Mouse (Mus musculus): ENCODE measurements around the gene Ndufa1. TPM values are rescaled to one million over a fixed set of nuclear protein-coding genes. Genes with fewer than 3 reads are reported as not detected.
"Not testable (repeated sequence)": the region's sequence is repeated elsewhere in the genome, so short reads cannot be mapped to it uniquely, and the experiment has no call there.

Gene Ndufa1
- polyA plus RNA-seq, 1 experiment: 150 TPM

DNA sequence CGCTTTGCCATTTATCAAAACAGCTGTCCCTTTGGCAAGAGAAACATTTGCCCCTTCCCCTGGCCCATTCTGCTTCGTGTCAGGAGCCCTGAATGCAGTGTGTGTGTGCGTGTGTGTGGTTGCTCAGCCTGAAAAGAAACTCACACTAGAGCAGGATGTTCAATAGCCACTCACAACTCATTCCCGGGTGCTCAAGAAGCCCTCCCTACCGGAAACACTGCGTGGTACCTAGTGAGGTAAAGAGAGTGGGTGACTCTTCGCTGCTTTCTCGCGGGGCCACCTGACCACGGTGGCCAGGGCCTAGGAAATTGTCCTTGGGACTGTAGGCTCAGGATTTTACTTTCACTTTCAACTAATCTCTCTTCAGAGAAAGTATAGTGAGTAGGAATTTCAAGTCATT is 29.8 kb downstream of the Ndufa1 start:
- no peak overlapping the region for H3K27ac ChIP-seq (ENCODE audit: insufficient read depth, low read depth, low read length)
- no peak overlapping the region for H3K4me3 ChIP-seq (ENCODE audit: insufficient read depth, low read length)
- H3K4me1 ChIP-seq (ENCODE audit: control insufficient read depth, insufficient read depth, low read length): no peaks in the 10 kb centered on the region
- no peak for TF ChIP-seq POLR2A (IDR thresholded peaks at IDR 0.05; ENCODE audit: borderline replicate concordance, low read depth, low read length)
- no peak for TF ChIP-seq CTCF (IDR thresholded peaks at IDR 0.05; ENCODE audit: low read depth, low read length)

GRCm38 (mm10) chrX:37157839-37158238 is 33.1 kb downstream of the Ndufa1 start:
- H3K4me3 ChIP-seq (ENCODE audit: insufficient read depth, low read length): no peak overlapping the region
- no peak for TF ChIP-seq CTCF (IDR thresholded peaks at IDR 0.05; ENCODE audit: low read depth, low read length)
- TF ChIP-seq POLR2A (IDR thresholded peaks at IDR 0.05; ENCODE audit: borderline replicate concordance, low read depth, low read length): no peak
- no peak overlapping the region for H3K27ac ChIP-seq (ENCODE audit: insufficient read depth, low read depth, low read length)
- H3K4me1 ChIP-seq (ENCODE audit: control insufficient read depth, insufficient read depth, low read length): no peaks in the 10 kb centered on the region

DNA sequence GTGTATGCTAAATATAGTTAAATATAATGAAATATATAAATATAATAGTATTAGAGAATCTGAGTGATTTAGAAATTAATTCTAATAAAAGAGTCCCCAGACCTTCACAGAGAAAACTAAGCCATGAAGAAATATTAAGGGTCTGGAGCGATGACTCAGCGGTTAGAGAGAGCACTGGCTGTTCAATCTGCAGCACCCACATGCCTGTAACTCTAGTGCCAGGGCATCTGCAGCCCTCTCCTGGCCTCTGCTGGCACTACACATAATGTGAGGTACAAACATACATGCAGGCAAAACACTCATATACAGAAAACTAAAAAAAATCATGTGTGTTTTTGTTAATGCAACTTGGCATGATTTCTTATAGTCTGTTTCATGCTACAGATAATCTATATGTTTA is 46.0 kb downstream of the Ndufa1 start:
- no peaks in the 10 kb centered on the region for H3K4me1 ChIP-seq (ENCODE audit: control insufficient read depth, insufficient read depth, low read length)
- no peak overlapping the region for H3K27ac ChIP-seq (ENCODE audit: insufficient read depth, low read depth, low read length)
- TF ChIP-seq POLR2A (IDR thresholded peaks at IDR 0.05; ENCODE audit: borderline replicate concordance, low read depth, low read length) (no peak), CTCF (IDR thresholded peaks at IDR 0.05; ENCODE audit: low read depth, low read length) (no peak; the same call in 1 of the 2 replicates)
- H3K4me3 ChIP-seq (ENCODE audit: insufficient read depth, low read length): no peak overlapping the region

GRCm38 (mm10) chrX:37144498-37144897 is 46.5 kb downstream of the Ndufa1 start:
- H3K4me1 ChIP-seq (ENCODE audit: control insufficient read depth, insufficient read depth, low read length); H3K4me3 ChIP-seq (ENCODE audit: insufficient read depth, low read length); H3K27ac ChIP-seq (ENCODE audit: insufficient read depth, low read depth, low read length): not testable (repeated sequence)

DNA sequence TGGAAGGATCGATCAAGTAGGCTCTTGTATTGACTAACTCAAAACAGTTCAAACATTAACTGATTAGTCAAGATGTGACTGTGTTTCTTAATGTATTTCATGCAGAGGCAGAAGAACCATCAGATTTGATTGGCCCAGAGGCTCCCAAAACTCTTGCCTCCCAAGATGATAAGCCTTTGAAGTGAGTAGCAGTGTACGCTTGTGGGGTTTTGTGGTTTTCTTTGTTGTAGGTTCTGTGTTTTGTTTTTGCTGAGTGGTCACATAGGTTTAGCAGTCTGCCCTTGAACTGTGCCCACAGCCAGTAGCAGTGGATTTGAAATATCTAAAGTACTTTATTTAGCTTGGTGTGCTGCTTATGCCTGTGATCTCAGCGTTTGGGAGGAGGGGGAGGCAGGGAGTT is 49.2 kb downstream of the Ndufa1 start:
- Histone ChIP-seq H3K27ac (ENCODE audit: insufficient read depth, low read depth, low read length) (no peak overlapping the region), H3K4me3 (ENCODE audit: insufficient read depth, low read length) (no peak overlapping the region), H3K4me1 (ENCODE audit: control insufficient read depth, insufficient read depth, low read length) (no peaks in the 10 kb centered on the region)
- TF ChIP-seq CTCF (IDR thresholded peaks at IDR 0.05; ENCODE audit: low read depth, low read length) (no peak), POLR2A (IDR thresholded peaks at IDR 0.05; ENCODE audit: borderline replicate concordance, low read depth, low read length) (no peak)

Other genes starting within 250 kb of the Ndufa1 start
- gene Sept6, start 199.4 kb downstream of the Ndufa1 start, polyA plus RNA-seq (2012; ENCODE audit: insufficient read depth, insufficient read length, missing spikeins): 10.2 and 10.5 TPM in 2 replicates
- not detected in 2 replicates for gene Sowahd, start 142.3 kb downstream of the Ndufa1 start, polyA plus RNA-seq (2012; ENCODE audit: insufficient read depth, insufficient read length, missing spikeins)
- gene Rpl39, start 105.8 kb downstream of the Ndufa1 start, polyA plus RNA-seq (2012; ENCODE audit: insufficient read depth, insufficient read length, missing spikeins): 1,242 and 1,471 TPM in 2 replicates
- 27.6 and 35.0 TPM in 2 replicates for gene Upf3b, start 80.8 kb downstream of the Ndufa1 start, polyA plus RNA-seq (2012; ENCODE audit: insufficient read depth, insufficient read length, missing spikeins)
- 14.4 and 19.5 TPM in 2 replicates for gene Nkap, start 64.4 kb downstream of the Ndufa1 start, polyA plus RNA-seq (2012; ENCODE audit: insufficient read depth, insufficient read length, missing spikeins)
- not detected in 2 replicates for gene Akap14, start 22.3 kb downstream of the Ndufa1 start, polyA plus RNA-seq (2012; ENCODE audit: insufficient read depth, insufficient read length, missing spikeins)
- gene Rnf113a1, start 82 bp upstream of the Ndufa1 start, polyA plus RNA-seq (2012; ENCODE audit: insufficient read depth, insufficient read length, missing spikeins): 1.3 and 2.4 TPM in 2 replicates
- not detected in 2 replicates for gene Gm9, start 19.9 kb upstream of the Ndufa1 start, polyA plus RNA-seq (2012; ENCODE audit: insufficient read depth, insufficient read length, missing spikeins)
- not detected in 2 replicates for gene Rhox1, start 31.1 kb upstream of the Ndufa1 start, polyA plus RNA-seq (2012; ENCODE audit: insufficient read depth, insufficient read length, missing spikeins)
- not detected in 2 replicates for gene Rhox2a, start 53.8 kb upstream of the Ndufa1 start, polyA plus RNA-seq (2012; ENCODE audit: insufficient read depth, insufficient read length, missing spikeins)
- not detected in 2 replicates for gene Rhox3a, start 58.8 kb upstream of the Ndufa1 start, polyA plus RNA-seq (2012; ENCODE audit: insufficient read depth, insufficient read length, missing spikeins)
- not detected in 2 replicates for gene Rhox4a, start 74.2 kb upstream of the Ndufa1 start, polyA plus RNA-seq (2012; ENCODE audit: insufficient read depth, insufficient read length, missing spikeins)
- not detected in 2 replicates for gene Rhox3a2, start 188.9 kb upstream of the Ndufa1 start, polyA plus RNA-seq (2012; ENCODE audit: insufficient read depth, insufficient read length, missing spikeins)
- gene Rhox4a2, start 199.7 kb upstream of the Ndufa1 start, polyA plus RNA-seq (2012; ENCODE audit: insufficient read depth, insufficient read length, missing spikeins): not detected in 2 replicates
- gene Rhox2b, start 220.9 kb upstream of the Ndufa1 start, polyA plus RNA-seq (2012; ENCODE audit: insufficient read depth, insufficient read length, missing spikeins): not detected in 2 replicates
- not detected in 2 replicates for gene Rhox4b, start 241.3 kb upstream of the Ndufa1 start, polyA plus RNA-seq (2012; ENCODE audit: insufficient read depth, insufficient read length, missing spikeins)

Measured in bone marrow macrophage, adult 2 months (primary cell).